Mouse (Mus musculus) kidney, adult 2 months (tissue): ENCODE results near the gene Nisch. TPM values are rescaled to one million over a fixed set of nuclear protein-coding genes. Genes with fewer than 3 reads are reported as not detected.

ENCODE experiments used
- DNase-seq: peaks from one replicate; pipeline ENCODE4 v3.0.0; 2021
- H3K27ac ChIP-seq: fragments of 200-500 bp; 2 replicates; pipeline ENCODE4 v1.5.1; 2012; ENCODE audit warnings: low read depth, low read length, control low read depth, inconsistent platforms; ENCODE audit not compliant: insufficient read depth
- H3K27me3 ChIP-seq: fragments of 200-500 bp; replicated peaks from 2 replicates; pipeline ENCODE4 v1.6.1; 2012; ENCODE audit warnings: mild to moderate bottlenecking, moderate library complexity, low read length, inconsistent platforms; ENCODE audit not compliant: control insufficient read depth, insufficient read depth
- H3K36me3 ChIP-seq: fragments of 200-500 bp; 2 replicates; pipeline ENCODE4 v1.6.1; 2012; ENCODE audit warnings: mild to moderate bottlenecking, moderate library complexity, low read length, inconsistent platforms; ENCODE audit not compliant: control insufficient read depth, insufficient read depth
- H3K4me1 ChIP-seq: fragments of 200-500 bp; 2 replicates; pipeline ENCODE4 v1.6.1; 2011; ENCODE audit warnings: low read length; ENCODE audit not compliant: control insufficient read depth, insufficient read depth
- H3K4me3 ChIP-seq: fragments of 200-500 bp; 2 replicates; pipeline ENCODE4 v1.5.1; 2011; ENCODE audit warnings: mild to moderate bottlenecking, low read depth, low read length, control low read depth; ENCODE audit not compliant: insufficient read depth
- CTCF ChIP-seq: fragments of 200-500 bp; conservative IDR thresholded peaks from 2 replicates; pipeline ENCODE4 v1.5.1; 2011; ENCODE audit warnings: low read depth, mild to moderate bottlenecking, control low read depth, low read length, moderate library complexity, mixed read lengths; ENCODE audit not compliant: insufficient read depth, insufficient read length
- POLR2A ChIP-seq: fragments of 200-500 bp; IDR thresholded peaks from one replicate; pipeline ENCODE4 v1.6.1; 2011; ENCODE audit warnings: low read depth, low read length, control low read depth
- WGBS: fragments of 180-500 bp; shearing (Covaris S2); methylation state at CpG from one replicate; pipeline ENCODE4 v1.1.7; 2018; 5-methylcytosine and 5-hydroxymethylcytosine counted together
- polyA plus RNA-seq: library from polyadenylated mRNA; depleted of rRNA; stranded (reverse); fragments of >200 nt; gene quantifications from 2 replicates; pipeline ENCODE4 v1.2.3, GENCODE M21; 2012

Gene Nisch
- polyA plus RNA-seq, 1 experiment, result 244 TPM

DNA sequence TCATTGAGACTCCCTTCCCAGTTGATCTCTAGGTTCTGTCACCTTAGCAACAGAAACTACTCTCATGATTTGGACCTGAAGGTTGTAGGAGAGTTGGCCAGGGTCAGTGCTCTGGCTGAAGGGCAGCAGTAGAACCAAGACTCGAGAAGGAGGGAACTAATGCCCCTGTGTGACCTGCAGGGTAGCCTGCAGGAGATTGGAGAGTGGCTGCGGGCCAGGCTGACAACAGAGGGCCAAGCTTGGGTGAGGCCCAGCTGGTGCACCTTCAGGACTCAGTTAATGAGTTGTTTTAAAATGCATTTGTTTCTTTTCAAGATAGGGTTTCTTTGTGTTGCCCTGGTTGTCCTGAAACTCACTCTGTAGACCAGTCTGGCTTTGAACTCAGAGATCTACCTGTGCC lies 51.7 kb downstream of the Nisch start:
- Histone ChIP-seq H3K27ac (no peak overlapping the region), H3K4me3 (no peak overlapping the region), H3K27me3 (no peaks in the 10 kb centered on the region), H3K36me3 (no peaks in the 10 kb centered on the region), H3K4me1 (peaks cover 2% of the 10 kb centered on the region)
- 37% methylated on average over 2 of the region's 2 CpGs for WGBS
- peak; percentile 27 for DNase-seq
- no peak for TF ChIP-seq CTCF
- no peak for TF ChIP-seq POLR2A

DNA sequence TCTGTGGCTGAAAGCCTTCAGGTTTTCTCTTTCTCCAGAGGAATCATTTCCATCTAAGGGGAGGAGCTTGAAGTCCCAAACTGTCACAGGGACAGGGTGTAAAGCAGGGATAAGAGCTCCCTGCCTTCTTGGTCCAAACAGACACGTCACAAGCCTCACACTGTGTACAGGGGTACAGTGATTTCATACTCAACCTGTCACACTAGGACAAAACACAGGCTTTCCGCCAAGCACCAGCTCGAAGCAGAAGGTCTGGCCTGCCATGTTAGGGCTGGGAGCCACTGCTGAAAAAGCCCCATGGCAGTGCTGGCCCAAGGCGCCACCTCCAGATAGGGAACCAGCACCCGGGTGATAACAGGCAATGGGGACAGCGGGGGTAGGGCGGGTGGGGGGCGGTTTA lies 52.7 kb downstream of the Nisch start:
- no peaks in the 10 kb centered on the region for H3K36me3 ChIP-seq
- no peak overlapping the region for H3K4me3 ChIP-seq
- no peaks in the 10 kb centered on the region for H3K27me3 ChIP-seq
- H3K27ac ChIP-seq, result no peak overlapping the region
- TF ChIP-seq POLR2A (no peak), CTCF (no peak)
- no peak for DNase-seq
- WGBS, result 88% methylated on average over 8 of the region's 8 CpGs
- peaks cover 2% of the 10 kb centered on the region for H3K4me1 ChIP-seq

DNA sequence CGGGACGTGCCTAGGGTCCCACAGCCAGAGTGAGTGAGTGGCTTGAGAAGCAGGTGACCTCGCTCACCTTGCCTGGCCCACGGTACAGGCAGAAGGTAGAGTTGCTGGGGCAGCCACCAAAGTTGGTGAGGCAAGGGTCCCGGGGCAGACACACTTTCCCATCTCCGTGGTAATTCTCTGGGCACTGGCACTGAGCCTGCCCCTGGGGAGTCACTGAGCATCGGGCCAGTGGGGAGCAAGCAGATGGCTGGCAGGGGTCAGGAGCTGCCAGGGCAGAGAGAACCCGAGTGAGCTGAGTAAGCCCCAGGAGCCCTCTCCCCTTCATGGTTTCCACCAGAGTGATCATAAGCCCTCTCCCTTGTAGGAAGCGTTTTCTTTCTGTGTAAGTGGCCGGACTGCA lies 55.1 kb downstream of the Nisch start:
- WGBS, result 60% methylated on average over 10 of the region's 10 CpGs
- Histone ChIP-seq H3K36me3 (no peaks in the 10 kb centered on the region), H3K27me3 (no peaks in the 10 kb centered on the region), H3K4me1 (peaks cover 2% of the 10 kb centered on the region), H3K27ac (no peak overlapping the region), H3K4me3 (no peak overlapping the region)
- DNase-seq, result no peak
- TF ChIP-seq POLR2A (no peak), CTCF (no peak)

DNA sequence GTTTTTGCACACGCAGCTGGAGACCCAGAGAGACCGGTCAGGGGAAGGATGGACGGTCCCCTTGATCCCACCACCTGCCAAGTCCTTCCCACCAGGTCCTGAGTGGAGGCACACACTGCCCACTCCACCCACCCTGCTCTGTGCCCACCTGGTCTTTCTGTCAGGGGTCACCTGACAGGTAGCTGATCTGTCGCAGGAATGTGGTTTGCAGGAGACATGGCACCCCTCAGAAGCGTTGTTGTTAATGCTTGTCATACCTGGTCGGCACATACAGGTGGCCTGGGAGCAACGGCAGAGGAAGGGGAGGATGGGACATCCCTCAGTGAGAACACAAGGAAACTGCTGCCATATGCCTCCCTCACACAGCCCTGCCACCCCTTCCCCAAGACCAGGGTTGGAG lies 55.6 kb downstream of the Nisch start:
- 84% methylated on average over 7 of the region's 7 CpGs for WGBS
- DNase-seq, result no peak
- H3K4me1 ChIP-seq, result peaks cover 2% of the 10 kb centered on the region; the same call in 1 of the 2 replicates
- no peaks in the 10 kb centered on the region for H3K27me3 ChIP-seq
- H3K27ac ChIP-seq, result no peak overlapping the region
- TF ChIP-seq POLR2A, result no peak
- no peak for TF ChIP-seq CTCF
- no peaks in the 10 kb centered on the region for H3K36me3 ChIP-seq
- H3K4me3 ChIP-seq, result no peak overlapping the region

DNA sequence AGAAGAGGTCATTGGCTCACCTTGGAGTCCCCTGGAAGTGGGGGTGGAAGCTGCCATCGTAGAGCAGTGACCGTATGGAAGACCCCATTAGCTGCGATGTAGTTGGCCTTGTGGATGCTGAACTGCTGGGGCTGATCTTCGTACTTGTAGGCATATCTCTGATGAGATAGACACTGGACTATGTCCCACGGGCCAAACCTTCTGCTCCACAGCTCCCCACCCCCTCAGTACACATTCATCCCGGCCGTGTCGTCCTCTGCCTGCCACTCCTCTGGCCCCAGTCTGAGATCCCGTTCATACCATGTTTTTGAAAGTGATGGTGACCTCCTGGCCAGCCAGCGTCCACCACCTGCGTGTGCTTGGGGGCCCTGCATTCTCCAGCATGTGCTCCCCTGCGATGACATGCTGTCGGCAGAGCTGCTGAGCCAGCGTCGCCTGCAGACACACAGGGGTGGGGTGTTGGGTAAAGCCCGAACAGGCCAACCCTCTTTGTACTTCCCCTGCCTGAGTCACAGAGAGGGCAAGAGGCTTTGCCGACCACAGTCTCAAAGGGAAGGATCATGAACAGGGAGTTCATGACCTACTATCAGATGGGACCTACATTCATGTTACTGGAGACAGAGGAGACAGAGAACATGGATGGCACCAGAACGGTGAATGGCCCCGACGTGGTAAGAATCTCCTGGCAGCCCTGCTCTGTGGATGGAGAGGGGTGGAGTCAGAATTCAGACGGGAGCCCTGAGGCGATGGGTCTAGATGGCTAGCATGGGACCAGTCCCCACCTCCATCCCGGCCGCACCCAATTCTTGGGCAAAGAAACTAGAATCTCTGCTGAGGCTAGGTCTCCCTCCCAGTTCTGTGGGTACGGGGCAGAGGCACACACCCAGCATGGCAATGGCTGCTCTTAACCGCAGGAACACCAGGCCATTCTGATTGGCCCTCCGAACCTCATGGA lies 56.3 kb downstream of the Nisch start:
- H3K4me1 ChIP-seq, result no peaks in the 10 kb centered on the region
- 78% methylated on average over 27 of the region's 27 CpGs for WGBS
- H3K4me3 ChIP-seq, result no peak overlapping the region
- TF ChIP-seq POLR2A (no peak), CTCF (no peak)
- no peak for DNase-seq
- no peak overlapping the region for H3K27ac ChIP-seq
- no peaks in the 10 kb centered on the region for H3K27me3 ChIP-seq
- H3K36me3 ChIP-seq, result no peaks in the 10 kb centered on the region

DNA sequence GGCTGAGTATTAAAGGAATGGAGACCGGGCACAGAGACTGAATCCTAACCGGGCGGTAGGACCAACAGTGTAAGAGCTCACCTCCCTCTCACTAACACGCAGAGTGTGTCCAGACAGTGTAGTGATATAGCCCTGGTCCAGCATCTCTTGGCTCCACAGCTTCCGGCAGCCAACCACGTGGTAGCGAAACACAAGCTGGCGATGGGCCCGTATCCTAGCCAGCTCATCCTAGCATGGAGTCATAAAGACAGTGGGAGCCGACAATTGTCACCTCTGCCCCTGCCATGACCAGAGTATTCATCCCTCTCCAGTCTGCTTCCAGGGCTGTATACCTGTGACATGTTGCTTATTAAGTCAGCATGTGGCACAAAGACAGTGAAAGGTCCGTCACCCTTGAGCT lies 71.1 kb downstream of the Nisch start:
- WGBS, result 88% methylated on average over 11 of the region's 11 CpGs
- Histone ChIP-seq H3K4me1 (no peaks in the 10 kb centered on the region), H3K27ac (no peak overlapping the region), H3K36me3 (no peaks in the 10 kb centered on the region), H3K27me3 (no peaks in the 10 kb centered on the region), H3K4me3 (no peak overlapping the region)
- TF ChIP-seq POLR2A, result no peak
- no peak for TF ChIP-seq CTCF
- DNase-seq, result no peak

DNA sequence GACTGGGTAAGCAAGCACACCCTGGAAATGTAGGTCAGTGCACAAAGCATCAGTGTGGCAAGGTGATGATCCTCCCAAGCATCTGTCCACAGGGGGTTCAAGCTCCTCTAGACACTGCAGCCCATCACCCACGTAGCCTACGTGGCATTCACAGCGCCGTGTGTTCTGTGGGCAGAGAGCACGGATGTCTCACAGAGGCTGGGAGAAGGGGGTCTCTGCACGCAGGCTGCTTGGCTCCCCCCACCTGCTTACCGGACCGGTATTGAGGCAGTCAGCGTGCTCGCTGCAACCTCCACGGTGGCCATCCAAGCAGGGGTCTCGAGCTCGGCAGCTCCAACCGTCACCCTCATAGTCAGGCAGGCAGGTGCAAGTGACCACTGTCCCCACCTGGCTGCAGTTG lies 75.7 kb downstream of the Nisch start:
- no peak overlapping the region for H3K4me3 ChIP-seq
- H3K4me1 ChIP-seq, result no peaks in the 10 kb centered on the region
- no peaks in the 10 kb centered on the region for H3K36me3 ChIP-seq
- no peak overlapping the region for H3K27ac ChIP-seq
- WGBS, result 96% methylated on average over 14 of the region's 14 CpGs
- H3K27me3 ChIP-seq, result no peaks in the 10 kb centered on the region
- TF ChIP-seq POLR2A (no peak), CTCF (no peak)
- no peak for DNase-seq
